Mouse (Mus musculus) kidney, postnatal 0 days (tissue): ENCODE results near the gene Gnb2. TPM values are rescaled to one million over a fixed set of nuclear protein-coding genes. Genes with fewer than 3 reads are reported as not detected.
A peak's percentile ranks its signal among the peaks of the same experiment; 100 is the strongest.

Source experiments
- ATAC-seq: fragments of 200-750 bp; cut with Nextera tagmentation; replicated peaks from 2 replicates; pipeline ENCODE4 v1.8.0; 2017; ENCODE audit warnings: low read depth, moderate number of reproducible peaks, moderate TSS enrichment, moderate library complexity; ENCODE audit not compliant: low FRiP score
- DNase-seq: peaks from one replicate; pipeline ENCODE4 v3.0.0-alpha.2; 2016; ENCODE audit warnings: low spot score
- H3K27ac ChIP-seq: fragments of 300-500 bp; sonication (generic); 2 replicates; pipeline ENCODE4 v1.5.1; 2014; ENCODE audit warnings: mild to moderate bottlenecking
- H3K27me3 ChIP-seq: fragments of 300-500 bp; sonication (generic); 2 replicates; pipeline ENCODE4 v1.6.1; 2014; ENCODE audit warnings: low read length, mixed read lengths; ENCODE audit not compliant: insufficient read depth
- H3K36me3 ChIP-seq: fragments of 300-500 bp; sonication (generic); 2 replicates; pipeline ENCODE4 v1.6.1; 2014; ENCODE audit warnings: low read length, mixed read lengths; ENCODE audit not compliant: insufficient read depth
- H3K4me1 ChIP-seq: fragments of 300-500 bp; sonication (generic); replicated peaks from 2 replicates; pipeline ENCODE4 v1.6.1; 2014; ENCODE audit warnings: antibody characterized with exemption, low read length, mixed read lengths; ENCODE audit not compliant: insufficient read depth
- H3K4me2 ChIP-seq: fragments of 300-500 bp; sonication (generic); 2 replicates; pipeline ENCODE4 v1.6.1; 2014; ENCODE audit warnings: mild to moderate bottlenecking, low read length, moderate library complexity, mixed read lengths
- H3K4me3 ChIP-seq: fragments of 300-500 bp; sonication (generic); replicated peaks from 2 replicates; pipeline ENCODE4 v1.5.1; 2014; ENCODE audit warnings: low read depth, low read length
- H3K9ac ChIP-seq: fragments of 300-500 bp; sonication (generic); 2 replicates; pipeline ENCODE4 v1.6.1; 2014; ENCODE audit warnings: low read depth, low read length
- H3K9me3 ChIP-seq: fragments of 300-500 bp; sonication (generic); replicated peaks from 2 replicates; pipeline ENCODE4 v1.6.1; 2016; ENCODE audit warnings: low read length, inconsistent platforms, mixed read lengths
- CTCF ChIP-seq: IDR thresholded peaks from 2 replicates; pipeline ENCODE4 v1.5.1; 2016; ENCODE audit warnings: antibody characterized with exemption, low read depth, mild to moderate bottlenecking, moderate library complexity
- WGBS: fragments of 180-500 bp; shearing (Covaris S2); extraction: QIAGEN DNeasy Blood & Tissue Kit; methylation state at CpG from one replicate; pipeline ENCODE4 v1.1.7; 2014; 5-methylcytosine and 5-hydroxymethylcytosine counted together
- polyA plus RNA-seq: library from polyadenylated mRNA; unstranded; fragments of >200 nt; fragmentation: Nextera tagmentation; extraction: Ambion mirVana; gene quantifications from 2 replicates; pipeline ENCODE4 v1.2.1, GENCODE M21; 2015

Gnb2 gene
- polyA plus RNA-seq, 1 experiment from 2014 or later = 463 TPM

- no peaks in the 10 kb centered on the region for H3K27me3 ChIP-seq
- peak overlapping the region; percentile 82 for H3K9ac ChIP-seq
- ATAC-seq (no peak), DNase-seq (peak; percentile 46)
- H3K9me3 ChIP-seq = no peaks in the 10 kb centered on the region
- WGBS = under 1% methylated on average over 19 of the region's 19 CpGs
- TF ChIP-seq CTCF = no peak
- peak overlapping the region; percentile 95 for H3K27ac ChIP-seq
- peaks cover 25% of the 10 kb centered on the region for H3K36me3 ChIP-seq
- peak overlapping the region; percentile 74 for H3K4me3 ChIP-seq
- H3K4me2 ChIP-seq = peak overlapping the region; percentile 98
- H3K4me1 ChIP-seq = peaks cover 7% of the 10 kb centered on the region; the same call in 1 of the 2 replicates
These were observed 1.0 kb downstream of the Gnb2 start for GRCm38 (mm10) chr5:137532131-137532807.

GRCm38 (mm10) chr5:137531414-137532130 lies 1.7 kb downstream of the Gnb2 start:
- H3K4me1 ChIP-seq = peaks cover 7% of the 10 kb centered on the region; the same call in 1 of the 2 replicates
- peaks cover 27% of the 10 kb centered on the region for H3K36me3 ChIP-seq
- peak overlapping the region; percentile 95 for H3K27ac ChIP-seq
- WGBS = under 1% methylated on average over 51 of the region's 51 CpGs
- ATAC-seq (no peak), DNase-seq (peak; percentile 39)
- H3K9me3 ChIP-seq = no peaks in the 10 kb centered on the region
- peak overlapping the region; percentile 98 for H3K4me2 ChIP-seq
- peak overlapping the region; percentile 74 for H3K4me3 ChIP-seq
- no peak for TF ChIP-seq CTCF
- H3K9ac ChIP-seq = peak overlapping the region; percentile 82
- no peaks in the 10 kb centered on the region for H3K27me3 ChIP-seq

- WGBS = 0% methylated on average over 41 of the region's 46 CpGs
- Histone ChIP-seq H3K27ac (peak overlapping the region; percentile 95), H3K9me3 (no peaks in the 10 kb centered on the region), H3K4me1 (peaks cover 7% of the 10 kb centered on the region; the same call in 1 of the 2 replicates), H3K9ac (peak overlapping the region; percentile 82), H3K4me3 (peak overlapping the region; percentile 74), H3K4me2 (peak overlapping the region; percentile 98), H3K27me3 (no peaks in the 10 kb centered on the region), H3K36me3 (peaks cover 27% of the 10 kb centered on the region)
- no peak for TF ChIP-seq CTCF
- DNase-seq = peak; percentile 85
- peak; percentile 15 for ATAC-seq
These were observed 2.5 kb downstream of the Gnb2 start for GRCm38 (mm10) chr5:137530588-137531413.

- H3K36me3 ChIP-seq = peaks cover 33% of the 10 kb centered on the region
- no peak for ATAC-seq
- no peak for DNase-seq
- no peaks in the 10 kb centered on the region for H3K27me3 ChIP-seq
- 72% methylated on average over 8 of the region's 8 CpGs for WGBS
- H3K9ac ChIP-seq = peak overlapping the region; percentile 82; the same call in 1 of the 2 replicates
- H3K4me3 ChIP-seq = peak overlapping the region; percentile 74
- peak overlapping the region; percentile 98 for H3K4me2 ChIP-seq
- H3K27ac ChIP-seq = peak overlapping the region; percentile 95
- no peak for TF ChIP-seq CTCF
- H3K9me3 ChIP-seq = no peaks in the 10 kb centered on the region
- H3K4me1 ChIP-seq = peaks cover 7% of the 10 kb centered on the region; the same call in 1 of the 2 replicates
These were observed 3.2 kb downstream of the Gnb2 start for GRCm38 (mm10) chr5:137530075-137530474.

- H3K4me2 ChIP-seq = no peak overlapping the region
- no peak overlapping the region for H3K9ac ChIP-seq
- H3K27me3 ChIP-seq = no peaks in the 10 kb centered on the region
- H3K4me3 ChIP-seq = no peak overlapping the region
- no peak for TF ChIP-seq CTCF
- 69% methylated on average over 15 of the region's 15 CpGs for WGBS
- no peaks in the 10 kb centered on the region for H3K9me3 ChIP-seq
- H3K4me1 ChIP-seq = peaks cover 7% of the 10 kb centered on the region; the same call in 1 of the 2 replicates
- DNase-seq (no peak), ATAC-seq (no peak)
- H3K36me3 ChIP-seq = peaks cover 39% of the 10 kb centered on the region
- no peak overlapping the region for H3K27ac ChIP-seq
These were observed 3.9 kb downstream of the Gnb2 start for GRCm38 (mm10) chr5:137529221-137529995.
